Mouse (Mus musculus) heart, embryonic 14.5 days (tissue): Measurements from ENCODE around the gene Cog5. TPM values are rescaled to one million over a fixed set of nuclear protein-coding genes. Genes with fewer than 3 reads are reported as not detected.

Experiments used
- ATAC-seq: fragments of 200-750 bp; cut with Nextera tagmentation; 2 replicates; pipeline ENCODE4 v1.8.0; 2017; ENCODE audit warnings: low read depth, moderate TSS enrichment; ENCODE audit not compliant: insufficient number of reproducible peaks, insufficient read depth, low FRiP score
- H3K27ac ChIP-seq, 2 experiments: fragments of 200-500 bp in 1 of 2; fragments of 300-500 bp in 1 of 2; sonication (generic) in 1 of 2; replicated peaks in 1 of 2; 2 replicates each; pipeline ENCODE4 v1.5.1; 2012 to 2014; ENCODE audit warnings: low read depth in 2 of 2, low read length in 2 of 2, control low read depth in 1 of 2, mild to moderate bottlenecking in 1 of 2, mixed read lengths in 1 of 2; ENCODE audit not compliant: control insufficient read depth in 1 of 2, insufficient read depth in 1 of 2
- H3K27me3 ChIP-seq: fragments of 300-500 bp; sonication (generic); 2 replicates; pipeline ENCODE4 v1.6.1; 2014; ENCODE audit warnings: mild to moderate bottlenecking, low read length, control low read depth; ENCODE audit not compliant: control insufficient read depth, insufficient read depth
- H3K36me3 ChIP-seq: fragments of 300-500 bp; sonication (generic); 2 replicates; pipeline ENCODE4 v1.6.1; 2014; ENCODE audit warnings: mild to moderate bottlenecking, control low read depth, low read length, mixed read lengths; ENCODE audit not compliant: control insufficient read depth, insufficient read depth
- H3K4me1 ChIP-seq, 2 experiments: fragments of 200-500 bp in 1 of 2; fragments of 300-500 bp in 1 of 2; sonication (generic) in 1 of 2; 2 replicates each; pipeline ENCODE4 v1.6.1; 2012 to 2014; ENCODE audit warnings: low read length in 2 of 2, control low read depth in 1 of 2, mixed read lengths in 1 of 2; ENCODE audit not compliant: control insufficient read depth in 2 of 2, insufficient read depth in 2 of 2
- H3K4me2 ChIP-seq: fragments of 300-500 bp; sonication (generic); 2 replicates; pipeline ENCODE4 v1.6.1; 2014; ENCODE audit warnings: mild to moderate bottlenecking, low read length
- H3K4me3 ChIP-seq, 2 experiments: fragments of 200-500 bp in 1 of 2; fragments of 300-500 bp in 1 of 2; sonication (generic) in 1 of 2; 2 replicates each; pipeline ENCODE4 v1.5.1; 2012 to 2014; ENCODE audit warnings: low read length in 2 of 2, mild to moderate bottlenecking in 2 of 2, control low read depth in 1 of 2, low read depth in 1 of 2, moderate library complexity in 1 of 2; ENCODE audit not compliant: control insufficient read depth in 1 of 2, insufficient read depth in 1 of 2
- H3K9ac ChIP-seq: fragments of 300-500 bp; sonication (generic); 2 replicates; pipeline ENCODE4 v1.6.1; 2014; ENCODE audit warnings: mild to moderate bottlenecking, low read length
- H3K9me3 ChIP-seq: fragments of 300-500 bp; sonication (generic); 2 replicates; pipeline ENCODE4 v1.6.1; 2016; ENCODE audit warnings: low read length, control low read depth; ENCODE audit not compliant: control insufficient read depth
- WGBS: fragments of 180-500 bp; shearing (Covaris S2); extraction: QIAGEN DNeasy Blood & Tissue Kit; methylation state at CpG from one replicate; pipeline ENCODE4 v1.1.7; 2014; 5-methylcytosine and 5-hydroxymethylcytosine counted together
- polyA plus RNA-seq: library from polyadenylated mRNA; unstranded; fragments of >200 nt; fragmentation: Nextera tagmentation; extraction: Ambion mirVana; gene quantifications from 2 replicates; pipeline ENCODE4 v1.2.1, GENCODE M21; 2014

Gene Cog5
- polyA plus RNA-seq, 1 experiment from 2014 or later, result 38.0 TPM

GRCm38 (mm10) chr12:31892079-31892478, 237.4 kb downstream of the Cog5 start:
- no peak overlapping the region for H3K4me2 ChIP-seq
- no peak overlapping the region for H3K27ac ChIP-seq
- peaks cover 8 to 11% of the 10 kb centered on the region in 2 experiments for H3K4me1 ChIP-seq
- no peak overlapping the region for H3K4me3 ChIP-seq
- ATAC-seq, result no peak
- peaks cover 10% of the 10 kb centered on the region for H3K36me3 ChIP-seq
- no peak overlapping the region for H3K9ac ChIP-seq
- no peaks in the 10 kb centered on the region for H3K27me3 ChIP-seq
- no peaks in the 10 kb centered on the region for H3K9me3 ChIP-seq

- Histone ChIP-seq H3K27ac (no peak overlapping the region), H3K9ac (no peak overlapping the region), H3K36me3 (peaks cover 6% of the 10 kb centered on the region), H3K4me2 (no peak overlapping the region), H3K4me3 (no peak overlapping the region), H3K27me3 (no peaks in the 10 kb centered on the region), H3K4me1 (peaks cover 8 to 11% of the 10 kb centered on the region in 2 experiments), H3K9me3 (no peaks in the 10 kb centered on the region)
- WGBS, result 84% methylated on average over 7 of the region's 7 CpGs
- no peak for ATAC-seq
Measured at GRCm38 (mm10) chr12:31892771-31893170, 238.1 kb downstream of the Cog5 start.

GRCm38 (mm10) chr12:31895095-31895734, 240.5 kb downstream of the Cog5 start:
- peaks cover 8 to 11% of the 10 kb centered on the region in 2 experiments for H3K4me1 ChIP-seq
- no peak overlapping the region for H3K4me3 ChIP-seq
- no peak overlapping the region; a peak in 1 of 4 replicates for H3K27ac ChIP-seq
- WGBS, result 39% methylated on average over 8 of the region's 8 CpGs
- H3K27me3 ChIP-seq, result no peaks in the 10 kb centered on the region
- H3K9me3 ChIP-seq, result no peaks in the 10 kb centered on the region
- no peak overlapping the region for H3K4me2 ChIP-seq
- H3K36me3 ChIP-seq, result peaks cover 3% of the 10 kb centered on the region
- no peak for ATAC-seq
- H3K9ac ChIP-seq, result no peak overlapping the region

- H3K4me1 ChIP-seq, result peaks cover 8 to 11% of the 10 kb centered on the region in 2 experiments
- no peaks in the 10 kb centered on the region for H3K9me3 ChIP-seq
- H3K27ac ChIP-seq, result no peak overlapping the region
- no peak for ATAC-seq
- peaks cover 9% of the 10 kb centered on the region for H3K36me3 ChIP-seq
- no peak overlapping the region for H3K4me3 ChIP-seq
- 7% methylated on average over 2 of the region's 2 CpGs for WGBS
- no peak overlapping the region for H3K4me2 ChIP-seq
- no peak overlapping the region for H3K9ac ChIP-seq
- no peaks in the 10 kb centered on the region for H3K27me3 ChIP-seq
Measured at GRCm38 (mm10) chr12:31895888-31896287, 241.2 kb downstream of the Cog5 start.

- WGBS, result 40% methylated on average over 5 of the region's 5 CpGs
- Histone ChIP-seq H3K27ac (no peak overlapping the region), H3K9ac (no peak overlapping the region)
Measured at GRCm38 (mm10) chr12:31896295-31896694, 241.6 kb downstream of the Cog5 start.

GRCm38 (mm10) chr12:31896986-31897385, 242.3 kb downstream of the Cog5 start:
- WGBS, result 61% methylated on average over 8 of the region's 8 CpGs
- no peak for ATAC-seq
- Histone ChIP-seq H3K4me3 (no peak overlapping the region), H3K4me1 (peaks cover 8 to 11% of the 10 kb centered on the region in 2 experiments), H3K9me3 (no peaks in the 10 kb centered on the region), H3K4me2 (no peak overlapping the region), H3K27ac (no peak overlapping the region), H3K27me3 (no peaks in the 10 kb centered on the region), H3K36me3 (peaks cover 18% of the 10 kb centered on the region), H3K9ac (no peak overlapping the region)

More at GRCm38 (mm10) chr12:31896295-31896694, 241.6 kb downstream of the Cog5 start:
- Histone ChIP-seq H3K9me3 (no peaks in the 10 kb centered on the region), H3K4me2 (no peak overlapping the region), H3K27me3 (no peaks in the 10 kb centered on the region), H3K4me1 (peaks cover 8 to 11% of the 10 kb centered on the region in 2 experiments), H3K36me3 (peaks cover 11% of the 10 kb centered on the region), H3K4me3 (no peak overlapping the region)
- ATAC-seq, result no peak

- Histone ChIP-seq H3K27ac (no peak overlapping the region), H3K4me1 (peaks cover 8 to 11% of the 10 kb centered on the region in 2 experiments), H3K4me3 (no peak overlapping the region), H3K27me3 (no peaks in the 10 kb centered on the region), H3K9ac (no peak overlapping the region), H3K9me3 (no peaks in the 10 kb centered on the region), H3K4me2 (no peak overlapping the region), H3K36me3 (peaks cover 18% of the 10 kb centered on the region)
- WGBS, result 69% methylated on average over 7 of the region's 7 CpGs
- no peak for ATAC-seq
Measured at GRCm38 (mm10) chr12:31897456-31897855, 242.8 kb downstream of the Cog5 start.

- Histone ChIP-seq H3K9me3 (no peaks in the 10 kb centered on the region), H3K4me1 (peaks cover 6 to 7% of the 10 kb centered on the region in 2 experiments), H3K4me3 (no peak overlapping the region), H3K36me3 (peaks cover 18% of the 10 kb centered on the region), H3K27ac (no peak overlapping the region), H3K27me3 (no peaks in the 10 kb centered on the region), H3K9ac (no peak overlapping the region), H3K4me2 (no peak overlapping the region)
- 77% methylated on average over 4 of the region's 4 CpGs for WGBS
- ATAC-seq, result no peak
Measured at GRCm38 (mm10) chr12:31900391-31900914, 245.8 kb downstream of the Cog5 start.
